Mouse (Mus musculus) kidney, postnatal 0 days (tissue): ENCODE measurements around the gene Bmp3. TPM values are rescaled to one million over a fixed set of nuclear protein-coding genes. Genes with fewer than 3 reads are reported as not detected.

ENCODE experiments used
- ATAC-seq: fragments of 200-750 bp; cut with Nextera tagmentation; replicated peaks from 2 replicates; pipeline ENCODE4 v1.8.0; 2017; ENCODE audit warnings: low read depth, moderate number of reproducible peaks, moderate TSS enrichment, moderate library complexity; ENCODE audit not compliant: low FRiP score
- DNase-seq: peaks from one replicate; pipeline ENCODE4 v3.0.0-alpha.2; 2016; ENCODE audit warnings: low spot score
- H3K27ac ChIP-seq: fragments of 300-500 bp; sonication (generic); 2 replicates; pipeline ENCODE4 v1.5.1; 2014; ENCODE audit warnings: mild to moderate bottlenecking
- H3K27me3 ChIP-seq: fragments of 300-500 bp; sonication (generic); 2 replicates; pipeline ENCODE4 v1.6.1; 2014; ENCODE audit warnings: low read length, mixed read lengths; ENCODE audit not compliant: insufficient read depth
- H3K36me3 ChIP-seq: fragments of 300-500 bp; sonication (generic); 2 replicates; pipeline ENCODE4 v1.6.1; 2014; ENCODE audit warnings: low read length, mixed read lengths; ENCODE audit not compliant: insufficient read depth
- H3K4me1 ChIP-seq: fragments of 300-500 bp; sonication (generic); replicated peaks from 2 replicates; pipeline ENCODE4 v1.6.1; 2014; ENCODE audit warnings: antibody characterized with exemption, low read length, mixed read lengths; ENCODE audit not compliant: insufficient read depth
- H3K4me2 ChIP-seq: fragments of 300-500 bp; sonication (generic); 2 replicates; pipeline ENCODE4 v1.6.1; 2014; ENCODE audit warnings: mild to moderate bottlenecking, low read length, moderate library complexity, mixed read lengths
- H3K4me3 ChIP-seq: fragments of 300-500 bp; sonication (generic); replicated peaks from 2 replicates; pipeline ENCODE4 v1.5.1; 2014; ENCODE audit warnings: low read depth, low read length
- H3K9ac ChIP-seq: fragments of 300-500 bp; sonication (generic); 2 replicates; pipeline ENCODE4 v1.6.1; 2014; ENCODE audit warnings: low read depth, low read length
- H3K9me3 ChIP-seq: fragments of 300-500 bp; sonication (generic); replicated peaks from 2 replicates; pipeline ENCODE4 v1.6.1; 2016; ENCODE audit warnings: low read length, inconsistent platforms, mixed read lengths
- CTCF ChIP-seq: IDR thresholded peaks from 2 replicates; pipeline ENCODE4 v1.5.1; 2016; ENCODE audit warnings: antibody characterized with exemption, low read depth, mild to moderate bottlenecking, moderate library complexity
- WGBS: fragments of 180-500 bp; shearing (Covaris S2); extraction: QIAGEN DNeasy Blood & Tissue Kit; methylation state at CpG from one replicate; pipeline ENCODE4 v1.1.7; 2014; 5-methylcytosine and 5-hydroxymethylcytosine counted together
- polyA plus RNA-seq: library from polyadenylated mRNA; unstranded; fragments of >200 nt; fragmentation: Nextera tagmentation; extraction: Ambion mirVana; gene quantifications from 2 replicates; pipeline ENCODE4 v1.2.1, GENCODE M21; 2015

Gene Bmp3
- polyA plus RNA-seq, 1 experiment from 2014 or later = 8.5 TPM

- peaks cover 6% of the 10 kb centered on the region; the same call in 1 of the 2 replicates for H3K4me1 ChIP-seq
- peak overlapping the region; percentile 55; the same call in 1 of the 2 replicates for H3K4me3 ChIP-seq
- H3K4me2 ChIP-seq = peak overlapping the region; percentile 67
- H3K27me3 ChIP-seq = peaks cover 8% of the 10 kb centered on the region; the same call in 1 of the 2 replicates
- ATAC-seq (no peak), DNase-seq (peak; percentile 38)
- 39% methylated on average over 7 of the region's 7 CpGs for WGBS
- no peaks in the 10 kb centered on the region for H3K9me3 ChIP-seq
- H3K36me3 ChIP-seq = no peaks in the 10 kb centered on the region
- no peak overlapping the region for H3K27ac ChIP-seq
- no peak overlapping the region for H3K9ac ChIP-seq
- no peak for TF ChIP-seq CTCF
Observed at GRCm38 (mm10) chr5:98856356-98856755, 2.1 kb downstream of the Bmp3 start.

- 0 out of 2 replicates have a peak overlapping the region, but pooled peaks have one; percentile 18 for H3K9ac ChIP-seq
Observed at GRCm38 (mm10) chr5:98863891-98864290, 9.7 kb downstream of the Bmp3 start.

GRCm38 (mm10) chr5:98865146-98865545, 10.9 kb downstream of the Bmp3 start:
- no peak overlapping the region for H3K9ac ChIP-seq
- TF ChIP-seq CTCF = no peak
- no peak overlapping the region for H3K4me3 ChIP-seq
- H3K27me3 ChIP-seq = no peaks in the 10 kb centered on the region
- DNase-seq = no peak
- no peaks in the 10 kb centered on the region for H3K9me3 ChIP-seq
- H3K4me1 ChIP-seq = no peaks in the 10 kb centered on the region
- no peak overlapping the region for H3K27ac ChIP-seq
- no peaks in the 10 kb centered on the region for H3K36me3 ChIP-seq
- no peak overlapping the region for H3K4me2 ChIP-seq
- ATAC-seq = no peak
- 79% methylated on average over 5 of the region's 5 CpGs for WGBS

More at GRCm38 (mm10) chr5:98863891-98864290, 9.7 kb downstream of the Bmp3 start:
- no peak overlapping the region for H3K4me3 ChIP-seq
- WGBS = 0% methylated on average over 6 of the region's 6 CpGs
- no peaks in the 10 kb centered on the region for H3K36me3 ChIP-seq
- peak overlapping the region; percentile 32; the same call in 1 of the 2 replicates for H3K4me2 ChIP-seq
- no peaks in the 10 kb centered on the region for H3K9me3 ChIP-seq
- ATAC-seq = no peak
- peak; percentile 76 for DNase-seq
- H3K4me1 ChIP-seq = no peaks in the 10 kb centered on the region
- no peaks in the 10 kb centered on the region for H3K27me3 ChIP-seq
- no peak overlapping the region for H3K27ac ChIP-seq
- TF ChIP-seq CTCF = peak; percentile 69

GRCm38 (mm10) chr5:98876056-98876455, 21.8 kb downstream of the Bmp3 start:
- DNase-seq (no peak), ATAC-seq (no peak)
- Histone ChIP-seq H3K4me1 (no peaks in the 10 kb centered on the region), H3K27ac (no peak overlapping the region), H3K4me3 (no peak overlapping the region), H3K9ac (no peak overlapping the region), H3K27me3 (no peaks in the 10 kb centered on the region), H3K36me3 (no peaks in the 10 kb centered on the region), H3K9me3 (no peaks in the 10 kb centered on the region), H3K4me2 (no peak overlapping the region)
- no peak for TF ChIP-seq CTCF
- WGBS = 48% methylated on average over 5 of the region's 5 CpGs

GRCm38 (mm10) chr5:98878891-98879290, 24.7 kb downstream of the Bmp3 start:
- peak; percentile 95 for TF ChIP-seq CTCF
- H3K4me2 ChIP-seq = no peak overlapping the region
- H3K4me3 ChIP-seq = no peak overlapping the region
- ATAC-seq (no peak; the same call in 1 of the 2 replicates), DNase-seq (peak; percentile 66)
- H3K9me3 ChIP-seq = no peaks in the 10 kb centered on the region
- no peaks in the 10 kb centered on the region for H3K4me1 ChIP-seq
- H3K27me3 ChIP-seq = no peaks in the 10 kb centered on the region
- H3K9ac ChIP-seq = no peak overlapping the region
- H3K36me3 ChIP-seq = no peaks in the 10 kb centered on the region
- H3K27ac ChIP-seq = no peak overlapping the region

GRCm38 (mm10) chr5:98882096-98882495, 27.9 kb downstream of the Bmp3 start:
- TF ChIP-seq CTCF = no peak
- Histone ChIP-seq H3K27ac (no peak overlapping the region), H3K36me3 (no peaks in the 10 kb centered on the region), H3K27me3 (no peaks in the 10 kb centered on the region), H3K4me3 (no peak overlapping the region), H3K9ac (no peak overlapping the region), H3K4me1 (no peaks in the 10 kb centered on the region), H3K4me2 (no peak overlapping the region), H3K9me3 (no peaks in the 10 kb centered on the region)
- no peak for ATAC-seq
- no peak for DNase-seq
- WGBS = 48% methylated on average over 3 of the region's 3 CpGs

- WGBS = 72% methylated on average over 2 of the region's 2 CpGs
- Histone ChIP-seq H3K27ac (no peak overlapping the region), H3K4me2 (no peak overlapping the region), H3K4me1 (no peaks in the 10 kb centered on the region), H3K9me3 (no peaks in the 10 kb centered on the region), H3K9ac (no peak overlapping the region), H3K4me3 (no peak overlapping the region), H3K36me3 (no peaks in the 10 kb centered on the region), H3K27me3 (no peaks in the 10 kb centered on the region)
- no peak for ATAC-seq
- DNase-seq = no peak
- TF ChIP-seq CTCF = no peak
Observed at GRCm38 (mm10) chr5:98890544-98891050, 36.4 kb downstream of the Bmp3 start.
